Mouse (Mus musculus) brain, embryonic 18.5 days (tissue): ENCODE data around the gene Anp32a.

Experiments used
- DNase-seq: peaks from one replicate; pipeline ENCODE4 v3.0.0-alpha.2; 2012; ENCODE audit warnings: low read depth, low spot score

Anp32a gene

GRCm38 (mm10) chr9:62346388-62346679 lies 5.2 kb downstream of the Anp32a start:
- DNase-seq: no peak

- no peak for DNase-seq
Measured at GRCm38 (mm10) chr9:62347201-62347600, 6.1 kb downstream of the Anp32a start.

GRCm38 (mm10) chr9:62348050-62348449 lies 7.0 kb downstream of the Anp32a start:
- no peak for DNase-seq

- no peak for DNase-seq
Measured at GRCm38 (mm10) chr9:62348467-62348985, 7.4 kb downstream of the Anp32a start.

GRCm38 (mm10) chr9:62349250-62349649 lies 8.2 kb downstream of the Anp32a start:
- no peak for DNase-seq

- no peak for DNase-seq
Measured at GRCm38 (mm10) chr9:62350721-62351120, 9.6 kb downstream of the Anp32a start.

- no peak for DNase-seq
Measured at GRCm38 (mm10) chr9:62351200-62351599, 10.1 kb downstream of the Anp32a start.

GRCm38 (mm10) chr9:62353784-62354183 lies 12.7 kb downstream of the Anp32a start:
- no peak for DNase-seq

- DNase-seq: no peak
Measured at GRCm38 (mm10) chr9:62354838-62355719, 14.0 kb downstream of the Anp32a start.

GRCm38 (mm10) chr9:62355763-62356162 lies 14.7 kb downstream of the Anp32a start:
- DNase-seq: no peak

- DNase-seq: no peak
Measured at GRCm38 (mm10) chr9:62357593-62357992, 16.5 kb downstream of the Anp32a start.

- DNase-seq: no peak
Measured at GRCm38 (mm10) chr9:62358851-62359250, 17.8 kb downstream of the Anp32a start.

- no peak for DNase-seq
Measured at GRCm38 (mm10) chr9:62360889-62361288, 19.8 kb downstream of the Anp32a start.

- DNase-seq: no peak
Measured at GRCm38 (mm10) chr9:62362835-62363385, 21.8 kb downstream of the Anp32a start.

GRCm38 (mm10) chr9:62363619-62364018 lies 22.5 kb downstream of the Anp32a start:
- peak; percentile 70 for DNase-seq

- no peak for DNase-seq
Measured at GRCm38 (mm10) chr9:62364216-62364615, 23.1 kb downstream of the Anp32a start.

GRCm38 (mm10) chr9:62364831-62365230 lies 23.7 kb downstream of the Anp32a start:
- no peak for DNase-seq

- DNase-seq: no peak
Measured at GRCm38 (mm10) chr9:62365326-62366080, 24.4 kb downstream of the Anp32a start.

- no peak for DNase-seq
Measured at GRCm38 (mm10) chr9:62366478-62367458, 25.7 kb downstream of the Anp32a start.

- no peak for DNase-seq
Measured at GRCm38 (mm10) chr9:62367510-62368071, 26.5 kb downstream of the Anp32a start.
